Mouse (Mus musculus) thymus, adult 2 months (tissue): ENCODE data around the gene Cdk1.

Experiments
- CTCF ChIP-seq: fragments of 200-500 bp; IDR thresholded peaks from 2 replicates; pipeline ENCODE4 v1.5.1; 2012; ENCODE audit warnings: mild to moderate bottlenecking, control low read depth, low read length, moderate library complexity, borderline replicate concordance; ENCODE audit not compliant: control insufficient read depth, poor library complexity, insufficient read depth; ENCODE audit errors: extremely low read depth
- POLR2A ChIP-seq: fragments of 200-500 bp; IDR thresholded peaks from 2 replicates; pipeline ENCODE4 v1.6.1; 2012; ENCODE audit warnings: mild to moderate bottlenecking, low read length, control low read depth, moderate library complexity; ENCODE audit not compliant: control insufficient read depth, poor library complexity, insufficient read depth; ENCODE audit errors: extremely low read depth

- no peak for TF ChIP-seq POLR2A
- no peak for TF ChIP-seq CTCF
These were observed 911 bp downstream of the Cdk1 start for GRCm38 (mm10) chr10:69351842-69352211.
